Mouse (Mus musculus): Measurements from ENCODE around the gene Henmt1.

The Henmt1 gene

GRCm38 (mm10) chr3:108939573-108939972 is at the start of gene Henmt1:
Gene Henmt1, plus strand, starts transcription at chr3:108939873.
- no peak for DNase-seq (ENCODE audit: low spot score)

GRCm38 (mm10) chr3:108889908-108890307 is 49.8 kb upstream of the Henmt1 start, which contains the start of gene Fndc7:
Gene Fndc7, minus strand, starts transcription at chr3:108890008.
- no peak for DNase-seq (ENCODE audit: low spot score)

- DNase-seq (ENCODE audit: low spot score) = no peak
Observed at GRCm38 (mm10) chr3:108892080-108892479, 47.6 kb upstream of the Henmt1 start.

- no peak for DNase-seq (ENCODE audit: low spot score)
Observed at GRCm38 (mm10) chr3:108892914-108893313, 46.8 kb upstream of the Henmt1 start.

GRCm38 (mm10) chr3:108898640-108899039 is 41.0 kb upstream of the Henmt1 start:
- DNase-seq (ENCODE audit: low spot score) = no peak

GRCm38 (mm10) chr3:108900147-108900546 is 39.5 kb upstream of the Henmt1 start:
- no peak for DNase-seq (ENCODE audit: low spot score)

GRCm38 (mm10) chr3:108900681-108901080 is 39.0 kb upstream of the Henmt1 start:
- DNase-seq (ENCODE audit: low spot score) = no peak

GRCm38 (mm10) chr3:108902038-108902437 is 37.6 kb upstream of the Henmt1 start:
- DNase-seq (ENCODE audit: low spot score) = no peak

GRCm38 (mm10) chr3:108902934-108903333 is 36.7 kb upstream of the Henmt1 start:
- DNase-seq (ENCODE audit: low spot score) = no peak

- DNase-seq (ENCODE audit: low spot score) = peak; percentile 11
Observed at GRCm38 (mm10) chr3:108910303-108911080, 29.2 kb upstream of the Henmt1 start.

- DNase-seq (ENCODE audit: low spot score) = peak; percentile 49
Observed at GRCm38 (mm10) chr3:108911081-108911547, 28.6 kb upstream of the Henmt1 start.

GRCm38 (mm10) chr3:108911548-108912413 is 27.9 kb upstream of the Henmt1 start, which contains the start of gene Prpf38b:
Gene Prpf38b, minus strand, starts transcription at chr3:108911727.
- peak; percentile 90 for DNase-seq (ENCODE audit: low spot score)

GRCm38 (mm10) chr3:108915999-108916398 is 23.7 kb upstream of the Henmt1 start:
- no peak for DNase-seq (ENCODE audit: low spot score)

GRCm38 (mm10) chr3:108916857-108917256 is 22.8 kb upstream of the Henmt1 start:
- no peak for DNase-seq (ENCODE audit: low spot score)

- no peak for DNase-seq (ENCODE audit: low spot score)
Observed at GRCm38 (mm10) chr3:108917986-108918385, 21.7 kb upstream of the Henmt1 start.

- no peak for DNase-seq (ENCODE audit: low spot score)
Observed at GRCm38 (mm10) chr3:108918852-108919251, 20.8 kb upstream of the Henmt1 start.

GRCm38 (mm10) chr3:108920442-108921070 is 19.1 kb upstream of the Henmt1 start:
- no peak for DNase-seq (ENCODE audit: low spot score)

- no peak for DNase-seq (ENCODE audit: low spot score)
Observed at GRCm38 (mm10) chr3:108921822-108922221, 17.9 kb upstream of the Henmt1 start.

GRCm38 (mm10) chr3:108925677-108926076 is 14.0 kb upstream of the Henmt1 start:
- DNase-seq (ENCODE audit: low spot score) = no peak

- no peak for DNase-seq (ENCODE audit: low spot score)
Observed at GRCm38 (mm10) chr3:108926308-108926707, 13.4 kb upstream of the Henmt1 start.

- no peak for DNase-seq (ENCODE audit: low spot score)
Observed at GRCm38 (mm10) chr3:108933557-108933956, 6.1 kb upstream of the Henmt1 start.

GRCm38 (mm10) chr3:108938691-108939090 is 982 bp upstream of the Henmt1 start:
- no peak for DNase-seq (ENCODE audit: low spot score)
